Mouse (Mus musculus): ENCODE measurements at regions not wholly inside any gene's neighbourhood (a gene's known extent, or its start where the extent isn't known, plus 50 kb on each side); places are given as distances from the start of the nearest gene placed in this dataset.

GRCm38 (mm10) chr3:144324974-144325373 lies 120.0 kb upstream of the Lmo4 start:
- DNase-seq (ENCODE audit: low spot score): no peak

- no peak for DNase-seq (ENCODE audit: low spot score)
Observed at GRCm38 (mm10) chr3:144323524-144323923, 118.5 kb upstream of the Lmo4 start.

GRCm38 (mm10) chr3:144319468-144320205 lies 114.6 kb upstream of the Lmo4 start:
- no peak for DNase-seq (ENCODE audit: low spot score)

GRCm38 (mm10) chr3:144318761-144319467 lies 113.9 kb upstream of the Lmo4 start:
- no peak for DNase-seq (ENCODE audit: low spot score)

GRCm38 (mm10) chr3:144310748-144311147 lies 105.7 kb upstream of the Lmo4 start:
- no peak for DNase-seq (ENCODE audit: low spot score)

GRCm38 (mm10) chr3:144308616-144309015 lies 103.6 kb upstream of the Lmo4 start:
- no peak for DNase-seq (ENCODE audit: low spot score)

GRCm38 (mm10) chr3:144307557-144307956 lies 102.5 kb upstream of the Lmo4 start:
- DNase-seq (ENCODE audit: low spot score): peak; percentile 19

GRCm38 (mm10) chr3:144305456-144305855 lies 100.4 kb upstream of the Lmo4 start:
- peak; percentile 31 for DNase-seq (ENCODE audit: low spot score)

- DNase-seq (ENCODE audit: low spot score): no peak
Observed at GRCm38 (mm10) chr3:144304924-144305323, 99.9 kb upstream of the Lmo4 start.

- no peak for DNase-seq (ENCODE audit: low spot score)
Observed at GRCm38 (mm10) chr3:144302626-144303025, 97.6 kb upstream of the Lmo4 start.

GRCm38 (mm10) chr3:144301068-144301467 lies 96.0 kb upstream of the Lmo4 start:
- peak; percentile 29 for DNase-seq (ENCODE audit: low spot score)

- no peak for DNase-seq (ENCODE audit: low spot score)
Observed at GRCm38 (mm10) chr3:144299239-144299638, 94.2 kb upstream of the Lmo4 start.

GRCm38 (mm10) chr3:144289489-144289888 lies 84.5 kb upstream of the Lmo4 start:
- no peak for DNase-seq (ENCODE audit: low spot score)

GRCm38 (mm10) chr3:144286100-144286499 lies 81.1 kb upstream of the Lmo4 start:
- no peak for DNase-seq (ENCODE audit: low spot score)

- peak; percentile 34 for DNase-seq (ENCODE audit: low spot score)
Observed at GRCm38 (mm10) chr3:144284326-144284725, 79.3 kb upstream of the Lmo4 start.

- DNase-seq (ENCODE audit: low spot score): no peak
Observed at GRCm38 (mm10) chr3:144273115-144273514, 68.1 kb upstream of the Lmo4 start.

GRCm38 (mm10) chr3:144270206-144270605 lies 65.2 kb upstream of the Lmo4 start:
- no peak for DNase-seq (ENCODE audit: low spot score)

GRCm38 (mm10) chr3:144264554-144264953 lies 59.5 kb upstream of the Lmo4 start:
- peak; percentile 95 for DNase-seq (ENCODE audit: low spot score)

- peak; percentile 54 for DNase-seq (ENCODE audit: low spot score)
Observed at GRCm38 (mm10) chr3:144260886-144261285, 55.9 kb upstream of the Lmo4 start.

GRCm38 (mm10) chr3:144257714-144258517 lies 52.9 kb upstream of the Lmo4 start:
- peak; percentile 52 for DNase-seq (ENCODE audit: low spot score)

GRCm38 (mm10) chr3:144257196-144257595 lies 52.2 kb upstream of the Lmo4 start:
- DNase-seq (ENCODE audit: low spot score): no peak

All from adipocyte (in vitro differentiated cells).